Mouse (Mus musculus) ES-Bruce4 (cell line): ENCODE measurements at regions not wholly inside any gene's neighbourhood (a gene's known extent, or its start where the extent isn't known, plus 50 kb on each side); places are given as distances from the start of the nearest gene placed in this dataset.

Experiments used
- CTCF ChIP-seq: IDR thresholded peaks from one replicate; pipeline ENCODE4 v1.8.1; 2011; ENCODE audit warnings: low read depth, low read length
- EP300 ChIP-seq: IDR thresholded peaks from 2 replicates; pipeline ENCODE4 v1.6.1; 2011; ENCODE audit warnings: low read depth, low read length; ENCODE audit not compliant: insufficient read depth
- POLR2A ChIP-seq: IDR thresholded peaks from one replicate; pipeline ENCODE4 v1.8.1; 2011; ENCODE audit warnings: low read length; ENCODE audit not compliant: insufficient read depth

DNA sequence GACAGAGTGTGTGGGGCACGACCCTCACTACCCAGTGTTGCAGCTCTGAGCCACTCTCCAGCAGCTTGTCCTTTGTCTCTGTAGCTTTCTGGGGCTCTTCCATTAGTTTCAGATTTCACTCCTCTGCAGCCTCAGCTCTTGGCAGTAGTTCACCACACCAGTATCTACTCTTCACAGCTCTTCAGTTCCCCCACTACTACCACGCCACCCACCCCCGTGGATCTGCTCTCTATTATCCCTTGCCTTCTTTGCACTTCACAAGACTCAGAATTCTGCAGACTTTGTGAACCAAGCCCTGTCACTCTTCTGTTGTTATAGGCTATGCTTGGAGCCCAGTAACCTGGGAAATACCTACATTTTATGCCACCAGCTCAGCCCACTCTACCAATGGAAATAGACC, 960.5 kb upstream of the B3galt2 start:
- TF ChIP-seq CTCF (no peak), EP300 (no peak), POLR2A (no peak)
